Mouse (Mus musculus) gastrocnemius, postnatal 10 days (tissue): ENCODE measurements around the gene Vmn1r158. TPM values are rescaled to one million over a fixed set of nuclear protein-coding genes. Genes with fewer than 3 reads are reported as not detected.
"Not testable (repeated sequence)": the region's sequence is repeated elsewhere in the genome, so short reads cannot be mapped to it uniquely, and the experiment has no call there.

ENCODE experiments used
- DNase-seq: peaks from one replicate; pipeline ENCODE4 v3.0.0; 2021; ENCODE audit warnings: mixed read lengths
- long read RNA-seq, 2 experiments: library from polyadenylated mRNA; stranded (forward); transcript quantifications; one replicate each; pipeline ENCODE4 v2.0.0; 2021
- total RNA-seq, 2 experiments: library from RNA; stranded (reverse); gene quantifications; 2 replicates each; pipeline ENCODE4 v1.2.3; 2021

Gene Vmn1r158
- not detected for total RNA-seq
- long read RNA-seq, experiment 1 = 0 reads
- long read RNA-seq, experiment 2 = 0 reads

DNA sequence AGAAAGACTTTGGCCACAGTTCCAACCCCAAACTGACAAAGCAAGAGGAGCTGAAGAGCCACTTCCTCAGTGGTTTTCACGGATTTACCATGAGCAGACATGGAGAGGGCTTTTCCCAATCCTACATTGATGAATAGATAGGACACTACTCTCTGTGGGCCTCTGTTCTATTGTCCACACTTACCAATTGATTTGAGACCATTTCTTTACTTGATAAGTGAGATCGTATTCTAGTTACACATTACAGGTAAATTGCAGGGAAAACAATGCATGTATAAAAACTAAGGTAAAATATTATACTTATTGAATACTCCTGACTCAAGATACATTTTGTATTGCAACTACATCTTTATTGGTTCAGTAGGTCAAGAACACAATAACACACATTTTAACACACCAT is at the start of gene Vmn1r158:
Vmn1r158 (minus strand) TSS at position 101 of the 400 bp plus-strand sequence.
- DNase-seq = not testable (repeated sequence)

DNA sequence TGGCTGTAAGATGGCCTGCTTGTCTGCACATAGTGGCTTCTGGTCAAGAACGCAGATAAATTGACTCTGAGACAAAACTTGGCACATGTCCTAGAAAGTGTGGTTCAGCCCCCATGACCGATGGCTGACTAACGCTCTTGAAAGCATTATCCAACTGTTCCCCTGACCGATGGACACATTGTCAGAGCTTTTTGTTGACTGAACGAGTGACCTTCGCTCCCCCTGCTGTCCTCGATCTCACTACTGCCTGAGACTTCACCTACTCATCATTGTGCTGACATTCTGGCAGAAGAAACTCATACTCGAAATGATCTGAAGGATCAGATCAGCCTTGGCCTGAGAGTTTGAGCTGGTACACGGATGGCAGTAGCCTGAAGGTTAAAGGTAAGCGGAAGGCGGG is 14.6 kb downstream of the Vmn1r158 start:
- not testable (repeated sequence) for DNase-seq

DNA sequence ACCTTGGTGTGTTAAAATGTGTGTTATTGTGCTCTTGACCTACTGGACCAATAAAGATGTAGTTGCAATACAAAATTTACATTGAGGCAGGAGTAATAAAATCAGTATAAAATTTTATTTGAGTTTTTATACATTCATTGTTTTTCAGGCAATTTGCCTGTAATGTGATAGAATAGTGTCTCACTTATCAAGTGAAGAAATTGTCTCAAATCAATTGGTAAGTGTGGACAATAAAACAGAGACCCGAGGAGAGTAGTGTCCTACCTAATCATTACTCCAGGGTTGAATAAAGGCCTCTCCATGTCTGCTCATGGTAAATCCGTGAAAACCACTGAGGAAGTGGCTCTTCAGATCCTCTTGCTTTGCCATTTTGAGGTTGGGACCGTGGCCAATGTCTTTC is 29.2 kb downstream of the Vmn1r158 start, which contains the start of gene Vmn1r157:
Vmn1r157 (plus strand) TSS at position 301 of the 400 bp plus-strand sequence.
- DNase-seq = not testable (repeated sequence)

Other genes with a start within 250 kb of the Vmn1r158 start
- gene Gm4201, start 225.4 kb downstream of the Vmn1r158 start, total RNA-seq = not detected
- gene Gm4565, start 202.7 kb downstream of the Vmn1r158 start, total RNA-seq = not detected
- gene Vmn1r155, start 132.8 kb downstream of the Vmn1r158 start, total RNA-seq = not detected
- gene Gm8693, start 98.5 kb downstream of the Vmn1r158 start, total RNA-seq = not detected
- gene Gm4567, start 71.1 kb downstream of the Vmn1r158 start, total RNA-seq = not detected
- gene Vmn1r157, start 29.1 kb downstream of the Vmn1r158 start, total RNA-seq = not detected
- gene Vmn1r159, start 52.8 kb upstream of the Vmn1r158 start, total RNA-seq = not detected
- gene Vmn1r160, start 80.4 kb upstream of the Vmn1r158 start, total RNA-seq = not detected
- not detected for gene Gm4214, start 193.9 kb upstream of the Vmn1r158 start, total RNA-seq
- not detected for gene Gm4216, start 229.1 kb upstream of the Vmn1r158 start, total RNA-seq